Mouse (Mus musculus) myocyte (in vitro differentiated cells): ENCODE measurements around the gene Muc2. TPM values are rescaled to one million over a fixed set of nuclear protein-coding genes. Genes with fewer than 3 reads are reported as not detected.
"Not testable (repeated sequence)": the region's sequence is repeated elsewhere in the genome, so short reads cannot be mapped to it uniquely, and the experiment has no call there.

Experiments used
- H3K27me3 ChIP-seq: one replicate; pipeline ENCODE4 v1.6.1; 2011; ENCODE audit not compliant: control insufficient read depth, insufficient read depth, insufficient read length
- H3K36me3 ChIP-seq: one replicate; pipeline ENCODE4 v1.6.1; 2011; ENCODE audit not compliant: control insufficient read depth, insufficient read depth
- H3K4me2 ChIP-seq: one replicate; pipeline ENCODE4 v1.6.1; 2011; ENCODE audit warnings: low read depth, control low read depth
- H3K4me3 ChIP-seq: one replicate; pipeline ENCODE4 v1.5.1; 2011; ENCODE audit warnings: mild to moderate bottlenecking, control low read depth, moderate library complexity
- H3K79me2 ChIP-seq: one replicate; pipeline ENCODE4 v1.6.1; 2011; ENCODE audit not compliant: control insufficient read depth, insufficient read depth
- H3ac ChIP-seq: one replicate; pipeline ENCODE4 v1.6.1; 2011; ENCODE audit not compliant: control insufficient read depth, insufficient read length
- CEBPB ChIP-seq: IDR thresholded peaks from 2 replicates; pipeline ENCODE4 v1.6.1; 2011; ENCODE audit warnings: mild to moderate bottlenecking, moderate library complexity; ENCODE audit not compliant: poor library complexity, insufficient read depth, severe bottlenecking
- E2F4 ChIP-seq: IDR thresholded peaks from one replicate; pipeline ENCODE4 v1.6.1; 2011; ENCODE audit warnings: mild to moderate bottlenecking, control low read depth, moderate library complexity; ENCODE audit not compliant: insufficient read depth
- MAX ChIP-seq: IDR thresholded peaks from one replicate; pipeline ENCODE4 v1.6.1; 2011; ENCODE audit warnings: low read depth, mild to moderate bottlenecking, control low read depth
- MYOD1 ChIP-seq, 3 experiments: IDR thresholded peaks; one replicate each; pipeline ENCODE4 v1.6.1; 2011; ENCODE audit warnings: control low read depth in 2 of 3, low read depth in 2 of 3, mild to moderate bottlenecking in 2 of 3, moderate library complexity in 1 of 3; ENCODE audit not compliant: insufficient read length in 2 of 3, control insufficient read depth in 1 of 3
- MYOG ChIP-seq, 3 experiments: IDR thresholded peaks; one replicate each; pipeline ENCODE4 v1.6.1; 2011; ENCODE audit warnings: control low read depth in 2 of 3, low read depth in 2 of 3, mild to moderate bottlenecking in 2 of 3; ENCODE audit not compliant: insufficient read length in 2 of 3, control insufficient read depth in 1 of 3, insufficient read depth in 1 of 3
- POLR2A ChIP-seq: IDR thresholded peaks from one replicate; pipeline ENCODE4 v1.6.1; 2011; ENCODE audit warnings: low read depth, mild to moderate bottlenecking, control low read depth, moderate library complexity; ENCODE audit not compliant: insufficient read length
- POLR2AphosphoS2 ChIP-seq: IDR thresholded peaks from one replicate; pipeline ENCODE4 v1.6.1; 2011; ENCODE audit warnings: low read depth, control low read depth; ENCODE audit not compliant: insufficient read length
- REST ChIP-seq: IDR thresholded peaks from one replicate; pipeline ENCODE4 v1.6.1; 2011; ENCODE audit warnings: mild to moderate bottlenecking, control low read depth, moderate library complexity; ENCODE audit not compliant: insufficient read depth, insufficient read length
- SRF ChIP-seq: IDR thresholded peaks from one replicate; pipeline ENCODE4 v1.6.1; 2011; ENCODE audit warnings: low read depth; ENCODE audit not compliant: control insufficient read depth, insufficient read length
- TCF12 ChIP-seq: IDR thresholded peaks from one replicate; pipeline ENCODE4 v1.6.1; 2011; ENCODE audit warnings: mild to moderate bottlenecking, control low read depth; ENCODE audit not compliant: poor library complexity, insufficient read depth, severe bottlenecking
- TCF3 ChIP-seq: IDR thresholded peaks from one replicate; pipeline ENCODE4 v1.6.1; 2011; ENCODE audit warnings: low read depth, control low read depth; ENCODE audit not compliant: insufficient read length
- USF1 ChIP-seq: IDR thresholded peaks from one replicate; pipeline ENCODE4 v1.6.1; 2011; ENCODE audit warnings: low read depth, mild to moderate bottlenecking, control low read depth, moderate library complexity
- polyA plus RNA-seq: library from polyadenylated mRNA; unstranded; fragments of >200 nt; fragmentation: generic; extraction: Trizol; gene quantifications from one replicate; pipeline ENCODE4 v1.2.1, GENCODE M21; 2012; ENCODE audit warnings: missing spikeins

The Muc2 gene
- polyA plus RNA-seq, 1 experiment = not detected

GRCm38 (mm10) chr7:141666190-141666589, 23.9 kb upstream of the Muc2 start:
- Histone ChIP-seq H3K4me2 (peak overlapping the region; percentile 12), H3ac (no peak overlapping the region), H3K36me3 (no peaks in the 10 kb centered on the region), H3K79me2 (no peaks in the 10 kb centered on the region), H3K27me3 (peaks cover 4% of the 10 kb centered on the region), H3K4me3 (no peak overlapping the region)
- no peak for TF ChIP-seq REST
- TF ChIP-seq POLR2AphosphoS2 = no peak
- TF ChIP-seq SRF = no peak
- TF ChIP-seq CEBPB = no peak
- no peak for TF ChIP-seq MYOD1 (IDR thresholded peaks at IDR 0.05; ENCODE audit: control insufficient read depth in 1 of 3, insufficient read length in 2 of 3, low read depth in 2 of 3)

GRCm38 (mm10) chr7:141669097-141669496, 21.0 kb upstream of the Muc2 start:
- H3K79me2 ChIP-seq, H3K4me3 ChIP-seq, H3K36me3 ChIP-seq, H3ac ChIP-seq, H3K4me2 ChIP-seq: not testable (repeated sequence)
- peaks cover 10% of the 10 kb centered on the region for H3K27me3 ChIP-seq

GRCm38 (mm10) chr7:141670999-141671398, 19.1 kb upstream of the Muc2 start:
- Histone ChIP-seq H3K4me3 (no peak overlapping the region), H3K4me2 (no peak overlapping the region), H3K79me2 (no peaks in the 10 kb centered on the region), H3ac (no peak overlapping the region), H3K27me3 (peaks cover 10% of the 10 kb centered on the region), H3K36me3 (no peaks in the 10 kb centered on the region)
- no peak for TF ChIP-seq SRF
- no peak for TF ChIP-seq TCF12
- no peak for TF ChIP-seq CEBPB
- no peak for TF ChIP-seq USF1
- no peak for TF ChIP-seq MAX
- no peak for TF ChIP-seq E2F4
- no peak for TF ChIP-seq MYOD1 (IDR thresholded peaks at IDR 0.05; ENCODE audit: control insufficient read depth in 1 of 3, insufficient read length in 2 of 3, low read depth in 2 of 3)
- TF ChIP-seq TCF3 = no peak
- no peak for TF ChIP-seq REST
- TF ChIP-seq MYOG (IDR thresholded peaks at IDR 0.05; ENCODE audit: control insufficient read depth in 1 of 3, insufficient read depth in 1 of 3, insufficient read length in 2 of 3, low read depth in 2 of 3) = no peak
- TF ChIP-seq POLR2A = no peak
- TF ChIP-seq POLR2AphosphoS2 = no peak

GRCm38 (mm10) chr7:141671626-141672291, 18.4 kb upstream of the Muc2 start:
- Histone ChIP-seq H3K4me3 (no peak overlapping the region), H3K36me3 (no peaks in the 10 kb centered on the region), H3K4me2 (no peak overlapping the region), H3K79me2 (no peaks in the 10 kb centered on the region), H3ac (no peak overlapping the region), H3K27me3 (peaks cover 17% of the 10 kb centered on the region)
- TF ChIP-seq REST = no peak
- no peak for TF ChIP-seq E2F4
- no peak for TF ChIP-seq POLR2A
- no peak for TF ChIP-seq MYOD1 (IDR thresholded peaks at IDR 0.05; ENCODE audit: control insufficient read depth in 1 of 3, insufficient read length in 2 of 3, low read depth in 2 of 3)
- TF ChIP-seq CEBPB = no peak
- TF ChIP-seq TCF12 = no peak
- no peak for TF ChIP-seq MAX
- TF ChIP-seq MYOG (IDR thresholded peaks at IDR 0.05; ENCODE audit: control insufficient read depth in 1 of 3, insufficient read depth in 1 of 3, insufficient read length in 2 of 3, low read depth in 2 of 3) = no peak
- TF ChIP-seq POLR2AphosphoS2 = no peak
- no peak for TF ChIP-seq USF1
- TF ChIP-seq TCF3 = no peak
- TF ChIP-seq SRF = no peak

- no peak overlapping the region for H3K4me2 ChIP-seq
- peaks cover 46% of the 10 kb centered on the region for H3K27me3 ChIP-seq
- no peak overlapping the region for H3ac ChIP-seq
- TF ChIP-seq USF1 = no peak
- TF ChIP-seq TCF12 = no peak
- no peak for TF ChIP-seq TCF3
- no peak for TF ChIP-seq POLR2AphosphoS2
- TF ChIP-seq SRF = no peak
- no peak for TF ChIP-seq REST
- no peak for TF ChIP-seq E2F4
- no peak for TF ChIP-seq POLR2A
- no peak for TF ChIP-seq MYOG (IDR thresholded peaks at IDR 0.05; ENCODE audit: control insufficient read depth in 1 of 3, insufficient read depth in 1 of 3, insufficient read length in 2 of 3, low read depth in 2 of 3)
- TF ChIP-seq MAX = no peak
- TF ChIP-seq MYOD1 (IDR thresholded peaks at IDR 0.05; ENCODE audit: control insufficient read depth in 1 of 3, insufficient read length in 2 of 3, low read depth in 2 of 3) = no peak
- no peak for TF ChIP-seq CEBPB
- H3K4me3 ChIP-seq = no peak overlapping the region
- no peaks in the 10 kb centered on the region for H3K79me2 ChIP-seq
- no peaks in the 10 kb centered on the region for H3K36me3 ChIP-seq
Measured at GRCm38 (mm10) chr7:141678922-141679321, 11.2 kb upstream of the Muc2 start.
